Mouse (Mus musculus) cortical plate, adult 2 months (tissue): Measurements from ENCODE around the gene Rbm47.

Source experiments
- CTCF ChIP-seq: fragments of 200-500 bp; IDR thresholded peaks from 2 replicates; pipeline ENCODE4 v1.5.1; 2011; ENCODE audit warnings: mild to moderate bottlenecking, control low read depth, low read length; ENCODE audit not compliant: insufficient read depth; ENCODE audit errors: extremely low read depth
- POLR2A ChIP-seq: fragments of 200-500 bp; IDR thresholded peaks from 2 replicates; pipeline ENCODE4 v1.6.1; 2011; ENCODE audit warnings: mild to moderate bottlenecking, low read length, control low read depth; ENCODE audit not compliant: insufficient read depth; ENCODE audit errors: extremely low read depth

DNA sequence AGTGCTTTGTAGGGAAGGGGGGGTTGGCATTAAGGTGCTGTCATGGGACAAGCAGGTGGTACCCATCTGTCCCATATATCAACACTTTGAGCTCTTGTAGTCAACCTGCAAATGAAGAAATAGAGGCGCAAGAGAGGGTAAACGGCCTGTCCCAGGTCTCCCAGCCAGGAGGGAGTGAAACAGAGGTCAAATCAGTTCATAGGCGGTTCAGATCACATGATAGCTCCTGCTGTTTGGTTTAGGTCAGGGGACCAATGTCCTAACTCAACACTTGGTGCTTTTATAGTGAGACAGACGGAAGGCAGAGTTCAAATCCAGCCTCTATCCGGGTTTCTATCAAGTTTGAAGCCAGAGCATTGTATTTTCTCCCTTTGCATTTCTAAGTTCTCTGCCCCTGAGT, 6.0 kb downstream of the Rbm47 start:
- TF ChIP-seq POLR2A (no peak), CTCF (no peak)
